Mouse (Mus musculus) erythroblast, embryonic 14.5 days (primary cell): ENCODE data around the gene Zfp60. TPM values are rescaled to one million over a fixed set of nuclear protein-coding genes. Genes with fewer than 3 reads are reported as not detected.
"Not testable (repeated sequence)": the region's sequence is repeated elsewhere in the genome, so short reads cannot be mapped to it uniquely, and the experiment has no call there.

Source experiments
- H3K27me3 ChIP-seq: 2 replicates; pipeline ENCODE4 v1.6.1; 2012; ENCODE audit warnings: inconsistent platforms; ENCODE audit not compliant: control insufficient read depth
- H3K36me3 ChIP-seq: 2 replicates; pipeline ENCODE4 v1.6.1; 2012; ENCODE audit warnings: mild to moderate bottlenecking, inconsistent platforms; ENCODE audit not compliant: control insufficient read depth
- H3K4me1 ChIP-seq: 2 replicates; pipeline ENCODE4 v1.6.1; 2012; ENCODE audit warnings: inconsistent platforms; ENCODE audit not compliant: control insufficient read depth
- H3K4me3 ChIP-seq: replicated peaks from 2 replicates; pipeline ENCODE3; 2012; ENCODE audit warnings: moderate library complexity, mild to moderate bottlenecking, inconsistent platforms
- H3K9me3 ChIP-seq: 2 replicates; pipeline ENCODE4 v1.6.1; 2012; ENCODE audit warnings: low read length, inconsistent platforms, mixed read lengths; ENCODE audit not compliant: control insufficient read depth
- GATA1 ChIP-seq: IDR thresholded peaks from 2 replicates; pipeline ENCODE4 v1.6.1; 2012; ENCODE audit warnings: low read length, inconsistent platforms, mixed read lengths
- TAL1 ChIP-seq: IDR thresholded peaks from 3 replicates; pipeline ENCODE4 v1.6.1; 2012; ENCODE audit warnings: low read length, inconsistent platforms, mixed read lengths
- polyA plus RNA-seq: library from polyadenylated mRNA; stranded (reverse); fragments of >175 nt; gene quantifications from 2 replicates; pipeline ENCODE4 v1.2.3, GENCODE M21; 2012

Zfp60 gene
- polyA plus RNA-seq, 1 experiment = 0.01 TPM

DNA sequence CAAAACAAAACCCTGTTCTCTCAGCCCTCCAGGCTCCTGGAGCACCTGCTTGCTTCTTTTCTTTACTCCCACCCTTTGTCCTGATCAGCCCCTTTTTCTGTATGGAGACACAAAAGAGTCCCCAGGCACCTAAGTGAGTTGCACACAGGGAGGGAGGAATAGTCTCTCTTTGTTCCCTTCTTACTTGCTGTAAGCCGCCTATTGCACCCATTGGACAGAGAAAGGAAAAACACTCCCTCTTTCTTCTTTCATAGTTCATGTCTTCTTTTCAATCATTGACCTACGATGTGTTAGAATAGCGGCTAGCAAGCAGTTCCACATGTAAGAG lies 25.8 kb downstream of the Zfp60 start:
- TF ChIP-seq TAL1 (no peak), GATA1 (no peak)
- Histone ChIP-seq H3K27me3 (no peaks in the 10 kb centered on the region), H3K36me3 (no peaks in the 10 kb centered on the region), H3K4me3 (no peak overlapping the region), H3K9me3 (peaks cover 7% of the 10 kb centered on the region; the same call in 1 of the 2 replicates), H3K4me1 (no peaks in the 10 kb centered on the region)

DNA sequence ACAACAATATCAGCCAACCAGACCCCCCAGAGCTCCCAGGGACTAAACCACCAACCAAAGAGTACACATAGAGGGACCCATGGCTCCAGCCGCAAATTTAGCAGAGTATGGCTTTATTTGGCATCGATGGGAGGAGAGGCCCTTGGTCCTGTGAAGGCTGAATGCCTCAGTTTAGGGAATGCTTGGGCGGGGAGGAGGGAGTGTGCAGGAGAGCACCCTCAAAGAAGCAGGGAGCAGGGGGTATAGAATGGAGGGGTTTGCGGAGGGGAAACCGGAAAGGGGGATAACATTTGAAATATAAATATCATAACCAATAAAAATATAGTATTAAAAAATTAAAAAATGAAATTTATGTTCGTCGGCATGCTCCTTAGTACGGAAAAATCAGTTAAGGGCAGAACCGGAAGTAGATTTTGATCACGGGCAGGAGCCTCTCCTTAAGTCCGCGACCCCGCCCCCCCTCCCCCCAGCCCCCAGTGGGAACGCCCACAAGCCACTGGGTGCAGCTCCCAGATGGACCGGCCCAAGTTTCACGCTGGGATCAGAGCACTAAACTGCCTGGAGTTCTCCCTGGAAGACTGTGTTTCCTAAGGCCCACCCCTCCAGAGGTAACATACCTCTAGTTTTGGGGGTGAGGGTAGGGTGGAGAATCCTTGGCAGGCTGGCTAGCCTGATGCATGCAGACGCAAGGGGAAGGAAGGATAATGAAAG lies 34.1 kb downstream of the Zfp60 start:
- Histone ChIP-seq H3K4me3 (no peak overlapping the region), H3K9me3 (no peaks in the 10 kb centered on the region), H3K4me1 (no peaks in the 10 kb centered on the region), H3K27me3 (peaks cover 4% of the 10 kb centered on the region; the same call in 1 of the 2 replicates), H3K36me3 (no peaks in the 10 kb centered on the region)
- TF ChIP-seq TAL1 (no peak), GATA1 (no peak)

GRCm38 (mm10) chr7:27789306-27789705 lies 58.1 kb downstream of the Zfp60 start:
- Histone ChIP-seq H3K36me3 (no peaks in the 10 kb centered on the region), H3K4me1 (no peaks in the 10 kb centered on the region), H3K4me3 (no peak overlapping the region), H3K27me3 (no peaks in the 10 kb centered on the region), H3K9me3 (peaks cover 8% of the 10 kb centered on the region)
- TF ChIP-seq GATA1 (no peak), TAL1 (no peak)

GRCm38 (mm10) chr7:27793865-27794264 lies 62.7 kb downstream of the Zfp60 start:
- H3K4me1 ChIP-seq, H3K4me3 ChIP-seq, H3K27me3 ChIP-seq, H3K36me3 ChIP-seq, H3K9me3 ChIP-seq: not testable (repeated sequence)

DNA sequence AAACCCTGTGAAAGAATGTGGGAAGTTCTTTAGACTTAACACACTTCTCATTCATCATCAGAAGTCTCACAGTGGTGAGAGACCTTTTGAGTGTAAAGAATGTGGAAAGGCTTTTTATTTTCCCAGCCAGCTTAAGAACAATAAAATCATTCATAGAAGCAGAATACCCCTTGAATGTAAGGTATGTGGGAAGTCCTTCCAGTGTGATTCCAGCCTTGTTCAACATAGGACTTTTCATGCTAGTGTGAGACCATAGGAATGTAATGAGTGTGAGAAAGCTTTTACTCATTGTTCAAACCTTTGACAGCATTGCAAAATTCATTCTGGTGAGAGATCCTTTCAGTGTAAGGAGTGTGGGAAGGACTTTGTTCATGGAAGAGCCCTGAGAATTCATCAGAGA lies 63.4 kb downstream of the Zfp60 start:
- Histone ChIP-seq H3K4me3 (no peak overlapping the region), H3K27me3 (no peaks in the 10 kb centered on the region), H3K4me1 (no peaks in the 10 kb centered on the region), H3K36me3 (no peaks in the 10 kb centered on the region), H3K9me3 (peaks cover 5% of the 10 kb centered on the region)
- TF ChIP-seq GATA1 (no peak), TAL1 (no peak)

- Histone ChIP-seq H3K36me3 (no peaks in the 10 kb centered on the region), H3K4me1 (no peaks in the 10 kb centered on the region), H3K27me3 (no peaks in the 10 kb centered on the region), H3K4me3 (no peak overlapping the region), H3K9me3 (peaks cover 5% of the 10 kb centered on the region)
- TF ChIP-seq TAL1 (no peak), GATA1 (no peak)
These were observed 67.0 kb downstream of the Zfp60 start for GRCm38 (mm10) chr7:27797906-27798811.

DNA sequence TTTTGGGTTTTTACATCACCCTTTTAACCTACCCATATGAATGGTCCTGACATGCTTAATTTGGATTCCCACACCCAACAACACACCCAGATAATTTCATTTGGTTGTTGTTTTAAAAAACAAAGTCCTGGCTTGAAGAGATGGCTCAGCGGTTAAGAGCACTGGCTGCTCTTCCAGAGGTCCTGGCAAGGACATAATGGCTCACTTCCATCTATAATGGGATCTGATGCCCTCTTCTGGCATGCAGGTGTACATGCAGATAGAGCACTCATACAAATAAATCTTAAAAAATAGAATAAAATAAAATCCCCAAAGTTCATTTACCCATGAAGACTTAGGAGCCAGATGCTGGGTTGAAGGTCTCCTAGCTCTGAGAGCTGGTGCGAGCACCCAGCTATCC lies 69.9 kb downstream of the Zfp60 start:
- Histone ChIP-seq H3K27me3 (no peaks in the 10 kb centered on the region), H3K36me3 (peaks cover 1% of the 10 kb centered on the region), H3K4me3 (no peak overlapping the region), H3K9me3 (peaks cover 5% of the 10 kb centered on the region), H3K4me1 (peaks cover 18% of the 10 kb centered on the region)
- TF ChIP-seq TAL1 (no peak), GATA1 (no peak)

DNA sequence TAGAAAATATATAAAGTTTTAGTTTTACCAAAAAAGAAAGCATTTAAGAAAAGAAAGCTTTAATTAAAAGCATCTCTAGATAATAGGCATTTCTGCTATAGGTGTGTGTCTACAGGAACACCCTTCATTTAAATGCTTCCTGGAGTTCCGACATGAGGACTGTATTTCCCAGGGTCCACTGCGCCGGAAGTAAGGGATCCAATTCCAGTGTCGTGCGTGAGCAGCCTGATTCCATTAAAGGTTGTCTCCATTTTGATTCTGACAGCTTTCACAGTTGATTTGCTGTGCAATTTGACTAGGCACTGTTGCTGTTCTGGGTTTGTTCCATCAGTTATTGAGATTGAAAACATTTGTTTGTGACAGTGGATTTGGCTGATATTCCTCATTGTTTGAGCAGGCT lies 71.8 kb downstream of the Zfp60 start:
- Histone ChIP-seq H3K27me3 (no peaks in the 10 kb centered on the region), H3K4me1 (peaks cover 19% of the 10 kb centered on the region), H3K9me3 (no peaks in the 10 kb centered on the region), H3K4me3 (no peak overlapping the region), H3K36me3 (peaks cover 14% of the 10 kb centered on the region)
- TF ChIP-seq GATA1 (no peak), TAL1 (no peak)

Other genes starting within 250 kb of the Zfp60 start
- 17.9 and 18.5 TPM in 2 replicates for gene Sertad1, start 244.5 kb upstream of the Zfp60 start, polyA plus RNA-seq
- 0.41 TPM in 2 replicates for gene Prx, start 232.1 kb upstream of the Zfp60 start, polyA plus RNA-seq
- 0.27 and 0.38 TPM in 2 replicates for gene Hipk4, start 208.1 kb upstream of the Zfp60 start, polyA plus RNA-seq
- 19.1 and 24.1 TPM in 2 replicates for gene Pld3, start 178.2 kb upstream of the Zfp60 start, polyA plus RNA-seq
- gene 2310022A10Rik, start 178.2 kb upstream of the Zfp60 start, polyA plus RNA-seq = 6.6 and 8.3 TPM in 2 replicates
- gene Akt2, start 139.8 kb upstream of the Zfp60 start, polyA plus RNA-seq = 4.8 and 5.3 TPM in 2 replicates
- not detected in 2 replicates for gene Ttc9b, start 77.5 kb upstream of the Zfp60 start, polyA plus RNA-seq
- 1.8 and 2.0 TPM in 2 replicates for gene Map3k10, start 56.8 kb upstream of the Zfp60 start, polyA plus RNA-seq
- gene Zfp607b, start 42.0 kb upstream of the Zfp60 start, polyA plus RNA-seq = not detected in 2 replicates
- 0.01 and 0.11 TPM in 2 replicates for gene Zfp626, start 75.8 kb downstream of the Zfp60 start, polyA plus RNA-seq
- not detected in 2 replicates for gene Zfp59, start 107.2 kb downstream of the Zfp60 start, polyA plus RNA-seq
- not detected in 2 replicates for gene Zfp607a, start 126.1 kb downstream of the Zfp60 start, polyA plus RNA-seq
- 0.04 TPM in 1 of 2 replicates, not detected in the other for gene Zfp974, start 198.1 kb downstream of the Zfp60 start, polyA plus RNA-seq
- not detected in 2 replicates for gene Zfp780b, start 247.8 kb downstream of the Zfp60 start, polyA plus RNA-seq